Mouse (Mus musculus) gastrocnemius, postnatal 10 days (tissue): ENCODE data around the gene Cyb561d1. TPM values are rescaled to one million over a fixed set of nuclear protein-coding genes. Genes with fewer than 3 reads are reported as not detected.

Experiments used
- DNase-seq: peaks from one replicate; pipeline ENCODE4 v3.0.0; 2021; ENCODE audit warnings: mixed read lengths
- total RNA-seq, 2 experiments: library from RNA; stranded (reverse); gene quantifications; 2 replicates each; pipeline ENCODE4 v1.2.3; 2021

Cyb561d1 gene
- total RNA-seq, 2 experiments from 2014 or later: 3.5 to 4.2 TPM

DNA sequence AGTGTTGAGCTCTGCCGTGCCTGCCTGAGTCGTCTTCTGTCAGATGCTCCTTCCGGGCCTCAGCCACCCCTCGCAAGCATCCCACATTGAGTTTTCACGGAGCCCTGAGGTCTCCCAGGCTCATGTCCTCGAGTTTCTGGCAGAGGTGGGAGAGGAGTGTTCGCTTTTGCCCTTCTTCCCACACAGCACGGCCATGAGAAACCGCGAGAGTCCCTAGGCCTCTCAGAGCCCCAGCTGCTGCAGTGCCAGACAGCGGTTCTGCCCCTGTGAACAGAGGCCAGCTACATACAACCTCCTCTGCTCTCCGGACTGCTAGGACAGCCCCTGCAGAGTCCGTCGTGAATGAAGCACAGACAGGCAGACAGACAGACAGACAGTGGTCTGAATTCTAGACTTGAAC, 33.5 kb downstream of the Cyb561d1 start:
- DNase-seq: peak; percentile 55

DNA sequence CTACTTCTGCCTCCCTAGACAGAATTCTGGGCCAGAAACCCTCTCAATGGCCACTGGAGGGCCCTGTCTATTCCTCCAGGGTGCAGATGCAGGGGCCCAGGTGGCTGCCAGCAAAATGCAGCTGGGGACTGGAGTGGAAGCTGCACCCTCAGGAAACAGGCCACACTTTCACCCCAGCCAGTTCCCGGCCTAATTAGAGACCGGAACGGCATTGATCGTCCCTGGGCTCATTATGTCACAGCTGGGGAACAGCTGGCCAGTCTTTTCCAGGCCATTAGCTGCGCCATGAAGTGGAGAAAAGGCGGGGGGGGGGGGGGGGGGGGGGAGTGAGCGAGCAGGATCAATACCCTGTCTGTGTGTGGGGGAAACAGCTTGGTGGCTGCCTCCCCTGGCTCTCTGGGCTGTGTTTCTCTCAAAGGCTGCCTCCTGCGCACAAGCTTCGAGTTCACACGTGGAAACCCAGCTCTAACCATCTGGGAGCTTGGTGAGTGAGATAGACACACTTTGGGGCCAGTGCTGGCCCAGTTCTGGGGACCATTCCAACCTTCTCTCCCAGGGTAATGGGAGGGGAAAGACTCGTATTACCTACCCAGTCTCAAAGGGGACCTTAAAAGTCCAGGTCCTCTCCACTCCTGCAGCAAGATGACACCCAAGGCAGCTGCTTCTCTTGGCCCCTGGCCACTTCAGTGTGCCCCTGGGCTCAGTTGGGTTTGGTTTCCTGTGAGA, 34.4 kb downstream of the Cyb561d1 start:
- peak; percentile 67 for DNase-seq

DNA sequence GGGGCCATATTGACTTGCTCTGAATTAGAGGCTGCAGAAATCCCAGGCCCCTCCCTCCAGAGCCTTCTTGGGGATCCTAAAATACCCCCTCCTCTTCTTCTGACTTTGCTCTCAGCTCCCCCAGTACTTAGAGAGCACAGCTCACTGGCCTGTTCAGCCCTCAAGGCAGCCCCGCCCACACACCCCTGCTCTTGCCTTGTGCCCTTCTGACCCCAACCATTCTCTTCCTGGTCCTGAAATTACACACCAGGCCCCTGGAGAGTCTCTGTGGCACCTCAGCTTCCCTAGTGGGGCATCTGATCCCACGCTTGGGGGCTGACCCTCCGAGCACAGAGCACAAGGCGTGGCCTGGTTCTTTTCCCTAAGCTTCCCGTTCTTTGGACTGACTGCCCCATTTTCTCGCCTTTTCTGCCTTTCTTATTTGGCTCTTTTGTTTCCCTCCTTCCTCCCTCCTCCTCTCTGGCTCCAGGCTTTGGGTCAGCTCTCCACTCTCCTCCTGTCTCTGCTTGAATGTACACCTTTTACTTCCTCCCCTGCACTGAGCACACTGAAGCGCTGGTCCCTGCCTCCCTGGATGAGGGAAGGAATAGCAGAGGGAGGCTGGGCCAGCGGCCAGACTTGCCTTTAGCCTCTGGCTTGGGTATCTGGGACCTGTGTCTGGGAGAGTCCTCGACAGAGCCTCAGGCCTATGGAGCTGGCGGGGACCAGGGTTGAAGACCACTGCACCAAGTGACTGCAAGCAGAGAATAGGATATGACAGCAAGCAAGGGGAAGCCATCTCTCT, 35.3 kb downstream of the Cyb561d1 start:
- peak; percentile 46 for DNase-seq

DNA sequence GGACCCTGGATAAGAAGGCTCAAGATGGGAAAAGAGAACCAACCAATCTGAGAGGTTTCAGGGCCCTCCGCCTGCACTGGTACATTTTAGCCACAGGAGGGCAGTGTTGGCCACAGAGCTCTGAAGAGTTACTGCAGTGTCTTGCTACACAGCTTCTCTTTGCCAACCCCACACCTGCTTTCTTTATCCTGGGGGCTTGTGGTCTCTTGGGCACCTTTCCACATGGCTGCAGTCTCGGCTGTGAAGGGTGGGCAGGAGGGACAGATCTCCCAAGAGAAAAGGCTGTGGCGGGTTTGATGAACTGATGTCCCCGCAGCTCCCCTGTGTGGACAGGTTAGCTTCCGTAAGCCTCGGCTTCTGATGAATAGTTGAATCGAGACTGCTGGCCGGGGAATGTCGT, 36.2 kb downstream of the Cyb561d1 start:
- peak; percentile 76 for DNase-seq

DNA sequence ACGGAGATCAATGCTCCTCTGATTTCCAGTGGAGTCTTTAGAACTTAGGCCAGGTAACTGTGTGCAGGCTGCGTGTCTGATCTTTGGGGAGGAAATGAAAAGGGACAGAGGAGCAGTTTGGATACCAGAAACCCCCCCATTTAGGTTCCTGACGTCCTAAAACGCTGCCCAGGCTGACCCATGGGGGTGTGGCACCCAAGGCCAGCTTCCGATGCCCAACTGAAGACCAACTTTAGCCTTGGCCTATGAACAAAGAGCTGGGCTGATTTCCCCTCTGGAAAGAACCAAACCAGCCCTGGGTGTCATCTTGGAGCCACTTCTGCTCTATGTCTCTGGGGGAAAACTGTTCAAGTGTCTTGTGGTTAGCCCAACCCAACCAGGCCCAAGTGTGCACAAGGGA, 36.9 kb downstream of the Cyb561d1 start:
- no peak for DNase-seq

DNA sequence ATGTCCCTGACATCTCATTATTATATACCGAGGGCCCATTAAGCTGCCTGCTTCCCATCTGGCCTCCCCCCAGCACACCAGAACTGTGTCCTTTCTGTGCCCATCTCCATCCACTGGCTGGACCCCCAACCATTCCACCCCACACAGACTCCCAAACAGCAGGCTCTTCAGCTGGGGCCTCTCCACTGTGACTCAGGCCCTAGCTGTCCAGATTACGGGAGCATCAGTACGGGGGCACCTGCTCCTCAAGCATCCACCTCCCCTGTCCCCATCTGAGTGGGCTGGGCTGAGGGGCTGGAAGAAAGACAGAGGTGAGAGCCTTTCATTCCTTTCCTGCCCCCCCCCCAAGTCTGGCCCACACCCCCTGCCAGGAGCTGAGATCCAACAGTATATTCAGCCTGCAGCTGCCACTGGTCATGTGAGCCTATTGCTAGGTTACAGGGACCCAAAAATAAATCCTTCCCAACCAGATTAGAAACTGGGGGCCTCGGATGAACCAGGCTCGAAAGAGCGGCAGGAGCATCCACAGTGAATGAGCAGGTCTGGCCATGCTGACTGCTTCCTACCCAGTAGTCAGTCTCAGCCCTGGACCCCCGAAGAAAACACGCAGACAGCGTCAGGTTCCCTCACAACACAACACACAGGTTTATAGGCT, 42.5 kb downstream of the Cyb561d1 start:
- DNase-seq: no peak

DNA sequence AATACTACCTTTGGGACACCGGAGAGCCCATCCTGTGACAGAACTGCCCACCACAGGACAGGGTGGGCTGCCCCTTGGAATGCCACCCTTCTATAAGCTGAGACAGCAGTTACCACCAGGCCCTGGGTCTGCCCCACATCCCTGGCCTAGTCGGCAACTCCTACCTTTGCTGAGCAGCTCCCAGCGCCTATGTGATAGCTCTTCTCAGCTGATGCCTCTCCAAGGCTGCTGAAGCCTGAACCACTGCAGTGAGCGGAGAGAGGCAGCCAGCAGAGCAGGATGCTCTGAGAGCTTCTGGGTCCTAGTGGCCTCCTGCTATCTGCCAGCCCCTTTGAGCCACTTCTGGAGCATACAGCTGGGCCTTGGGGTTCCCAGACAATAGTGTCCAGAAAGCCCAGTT, 46.4 kb downstream of the Cyb561d1 start, which contains the start of gene Gpr61:
Gene Gpr61, minus strand, starts transcription at position 227 of the 400 bp plus-strand sequence.
- DNase-seq: no peak

DNA sequence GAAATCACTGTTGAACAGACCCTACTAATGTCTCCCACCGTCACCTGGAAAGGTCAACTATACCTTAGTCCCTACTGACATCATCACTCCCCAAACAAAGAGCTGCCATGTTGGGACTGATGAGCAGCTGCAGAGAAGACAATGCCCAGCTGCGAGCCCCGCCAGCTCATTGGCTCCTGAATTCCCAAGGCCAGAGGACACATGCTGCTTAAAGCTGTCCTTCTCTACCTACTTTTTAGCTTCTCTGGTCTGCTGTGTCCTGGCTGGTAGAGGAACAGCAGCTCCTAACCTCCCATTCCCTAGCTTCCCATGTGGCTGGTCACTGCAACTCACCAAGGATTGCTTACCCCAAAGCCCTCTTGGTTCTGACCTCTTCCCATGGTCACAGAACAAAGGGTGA, 48.7 kb downstream of the Cyb561d1 start:
- DNase-seq: no peak

DNA sequence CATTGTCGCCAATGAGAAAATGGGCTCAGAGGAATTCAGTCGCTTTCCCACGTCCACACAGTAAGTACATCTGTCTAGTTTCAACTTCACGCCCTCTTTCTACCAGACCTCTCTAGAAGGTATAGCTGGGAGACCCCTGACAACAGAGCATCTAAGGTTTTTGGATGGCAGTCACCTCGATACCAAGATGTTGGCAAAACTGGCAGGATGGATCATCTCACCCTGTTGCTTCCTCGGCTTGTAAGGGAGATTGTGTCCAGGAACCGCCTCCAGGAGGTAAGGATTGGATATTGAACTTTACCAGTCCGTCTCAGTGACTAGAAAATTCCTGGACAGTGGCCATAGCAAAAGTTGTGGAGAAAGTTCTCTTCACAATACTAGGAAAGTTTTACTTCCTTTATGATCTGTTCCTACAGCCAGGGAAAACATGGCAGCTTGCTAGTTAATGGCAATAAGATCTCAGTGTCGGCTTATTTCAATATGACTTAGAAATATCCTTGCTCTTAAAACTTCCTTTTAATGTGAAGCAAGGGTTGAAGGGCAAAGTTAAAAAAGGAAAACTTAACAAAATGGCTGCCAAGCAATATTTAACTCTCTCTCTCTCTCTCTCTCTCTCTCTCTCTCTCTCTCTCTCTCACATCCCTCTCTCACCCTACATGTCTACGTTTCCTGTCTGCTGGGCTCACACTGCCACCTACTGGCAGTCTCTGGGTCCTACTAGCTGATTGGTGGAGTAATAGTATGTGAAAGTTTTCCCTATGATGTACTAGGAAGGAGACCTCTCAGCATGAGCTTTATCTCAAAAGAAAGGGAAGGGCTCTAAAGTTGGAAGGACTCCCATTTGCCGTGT, 53.4 kb downstream of the Cyb561d1 start:
- peak; percentile 88 for DNase-seq

DNA sequence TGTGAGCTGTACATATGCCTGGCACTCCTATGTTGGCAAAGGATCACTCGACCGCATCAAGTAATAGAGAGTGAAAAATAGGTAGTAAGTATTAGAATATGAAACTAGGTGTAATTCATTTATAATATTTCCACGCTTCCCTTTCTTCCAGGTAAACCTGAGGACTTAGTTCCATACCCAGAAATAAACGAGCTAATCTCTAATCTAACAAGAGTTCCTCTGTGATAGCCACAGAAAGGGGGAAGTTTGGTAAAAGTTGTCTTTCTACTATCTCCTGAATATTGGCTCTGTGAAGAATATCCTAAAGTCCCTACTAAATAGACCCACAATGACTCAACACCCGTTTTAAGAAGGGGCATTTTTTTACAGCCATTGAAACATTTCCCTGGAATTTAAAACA, 54.3 kb downstream of the Cyb561d1 start:
- no peak for DNase-seq

Other genes with a start within 250 kb of the Cyb561d1 start
- not detected for gene Gstm3, start 231.9 kb downstream of the Cyb561d1 start, total RNA-seq
- gene Gstm2, start 214.8 kb downstream of the Cyb561d1 start, total RNA-seq: 10 to 100 TPM; 33.3 to 39.0 TPM
- 10 to 100 TPM; 61.3 to 67.2 TPM for gene Gstm1, start 183.2 kb downstream of the Cyb561d1 start, total RNA-seq
- gene Gstm4, start 156.3 kb downstream of the Cyb561d1 start, total RNA-seq: 10 to 100 TPM in 1 of 2 experiments, 1 to 10 TPM in 1; 9.8 to 10.4 TPM
- 10 to 100 TPM in 1 of 2 experiments, 1 to 10 TPM in 1; 9.5 to 15.0 TPM for gene Ampd2, start 114.6 kb downstream of the Cyb561d1 start, total RNA-seq
- under 1 TPM in 1 of 2 experiments, not detected in 1; 0.54 TPM for gene Gnat2, start 108.4 kb downstream of the Cyb561d1 start, total RNA-seq
- 10 to 100 TPM; 28.2 to 33.2 TPM for gene Gnai3, start 55.1 kb downstream of the Cyb561d1 start, total RNA-seq
- gene Gpr61, start 46.3 kb downstream of the Cyb561d1 start, total RNA-seq: under 1 TPM; 0.14 to 0.27 TPM
- gene Amigo1, start 14.9 kb downstream of the Cyb561d1 start, total RNA-seq: 10 to 100 TPM; 30.7 to 31.6 TPM
- gene Atxn7l2, start 9.7 kb upstream of the Cyb561d1 start, total RNA-seq: 10 to 100 TPM; 13.2 to 18.4 TPM
- gene Sypl2, start 25.4 kb upstream of the Cyb561d1 start, total RNA-seq: 1,000 to 10,000 TPM in 1 of 2 experiments, 100 to 1,000 TPM in 1; 890 to 1,000 TPM
- 10 to 100 TPM; 94.7 to 96.4 TPM for gene Psma5, start 55.7 kb upstream of the Cyb561d1 start, total RNA-seq
- gene Sort1, start 82.9 kb upstream of the Cyb561d1 start, total RNA-seq: 10 to 100 TPM; 57.0 to 59.6 TPM
- not detected for gene Mybphl, start 163.7 kb upstream of the Cyb561d1 start, total RNA-seq
- 1 to 10 TPM; 2.3 to 3.0 TPM for gene Psrc1, start 182.6 kb upstream of the Cyb561d1 start, total RNA-seq
- gene Celsr2, start 214.3 kb upstream of the Cyb561d1 start, total RNA-seq: 1 to 10 TPM; 2.9 to 4.3 TPM
- 100 to 1,000 TPM; 109 to 111 TPM for gene Sars, start 244.0 kb upstream of the Cyb561d1 start, total RNA-seq